33 mouse cellular contexts compared by ENCODE assay signal in genomic region chr14:34323576-34324085, GRCm38 (mm10). TPM values are rescaled to one million over a fixed set of nuclear protein-coding genes. Genes with fewer than 3 reads are reported as not detected.
DNase-seq lines count a peak whose midpoint lies in the region; ATAC-seq and TF ChIP-seq lines count a peak whose summit lies in the region.
"Had no signal": no experiment of that assay in that cellular context is flagged by ENCODE, and none has a peak within 500 bp of the region (broad histone marks: within the 10 kb centered on the region; RNA-seq: fewer than 3 reads in every experiment).

No protein-coding gene starts in this region.

- H3K27ac ChIP-seq in liver, embryonic 15.5 days (replicated peaks), result no peak overlapping the region
- H3K27ac ChIP-seq in liver, postnatal 0 days (ENCODE audit: low read depth), result no peak overlapping the region
- no peak overlapping the region for H3K27ac ChIP-seq in thymus, adult 2 months (ENCODE audit: control insufficient read depth, insufficient read depth, low read length)
- H3K27ac ChIP-seq: embryonic facial prominence, embryonic 10.5 days; embryonic facial prominence, embryonic 13.5 days; forebrain, embryonic 12.5 days; heart, embryonic 15.5 days; hindbrain, embryonic 10.5 days; hindbrain, embryonic 13.5 days; intestine, embryonic 15.5 days had no signal

- H3K27me3 ChIP-seq in liver, embryonic 15.5 days, result no peaks in the 10 kb centered on the region
- H3K27me3 ChIP-seq in liver, postnatal 0 days (ENCODE audit: insufficient read depth, low read length), result no peaks in the 10 kb centered on the region
- H3K27me3 ChIP-seq in thymus, adult 2 months (ENCODE audit: control insufficient read depth, insufficient read depth, low read length), result no peaks in the 10 kb centered on the region
- H3K27me3 ChIP-seq: embryonic facial prominence, embryonic 13.5 days; forebrain, embryonic 12.5 days; heart, embryonic 12.5 days; heart, embryonic 15.5 days; hindbrain, embryonic 13.5 days; intestine, embryonic 15.5 days had no signal

- no peaks in the 10 kb centered on the region for H3K4me1 ChIP-seq in liver, embryonic 15.5 days (replicated peaks)
- H3K4me1 ChIP-seq in liver, postnatal 0 days (ENCODE audit: insufficient read depth), result no peaks in the 10 kb centered on the region
- no peaks in the 10 kb centered on the region for H3K4me1 ChIP-seq in thymus, adult 2 months (replicated peaks; ENCODE audit: control insufficient read depth, insufficient read depth, low read length)
- H3K4me1 ChIP-seq: embryonic facial prominence, embryonic 10.5 days; embryonic facial prominence, embryonic 13.5 days; forebrain, embryonic 12.5 days; heart, embryonic 12.5 days; heart, embryonic 15.5 days; hindbrain, embryonic 10.5 days; hindbrain, embryonic 13.5 days; intestine, embryonic 15.5 days had no signal

- no peak for TF ChIP-seq CTCF in liver, postnatal 0 days (IDR thresholded peaks at IDR 0.05; ENCODE audit: low read depth)
- no peak for TF ChIP-seq CTCF in thymus, adult 2 months (IDR thresholded peaks at IDR 0.05; ENCODE audit: borderline replicate concordance, control insufficient read depth, extremely low read depth, insufficient read depth, low read length, poor library complexity)

- peaks cover 40% of the 10 kb centered on the region for H3K36me3 ChIP-seq in liver, embryonic 15.5 days (replicated peaks)
- peaks cover 41% of the 10 kb centered on the region for H3K36me3 ChIP-seq in liver, postnatal 0 days (replicated peaks; ENCODE audit: insufficient read depth, low read length)
- peaks cover 33% of the 10 kb centered on the region for H3K36me3 ChIP-seq in thymus, adult 2 months (ENCODE audit: control insufficient read depth, insufficient read depth, low read length)

- TF ChIP-seq POLR2A in thymus, adult 2 months (IDR thresholded peaks at IDR 0.05; ENCODE audit: control insufficient read depth, extremely low read depth, insufficient read depth, low read length, poor library complexity), result no peak

- no peak for TF ChIP-seq EP300 in liver, postnatal 0 days (IDR thresholded peaks at IDR 0.05; ENCODE audit: low read depth)

- DNase-seq in liver, postnatal 0 days, result no peak
- peak; percentile 78 for DNase-seq in ES-CJ7 (ENCODE audit: low read depth, low spot score)
- DNase-seq in ZHBTc4 (ENCODE audit: low read depth, low spot score), result peak; percentile 82
- DNase-seq in thymus, adult 2 months, result no peak
- DNase-seq in T-cell, adult 2 months (ENCODE audit: low spot score), result no peak
- DNase-seq: adrenal gland, adult 8-10 months; adrenal gland, postnatal 25 days; cerebellum, adult 11-12 months; cerebellum, adult 8-10 months; cerebellum, postnatal 10 days; cerebellum, postnatal 36 days; embryo, embryonic 11 days; gastrocnemius, postnatal 10 days; gastrocnemius, postnatal 36 days; heart, postnatal 10 days; heart, postnatal 36 days had no signal

- H3K4me3 ChIP-seq in liver, embryonic 15.5 days (replicated peaks), result no peak overlapping the region
- no peak overlapping the region for H3K4me3 ChIP-seq in liver, postnatal 0 days (ENCODE audit: low read depth, low read length)
- H3K4me3 ChIP-seq in thymus, adult 2 months (ENCODE audit: control insufficient read depth, insufficient read depth, low read length), result no peak overlapping the region
- H3K4me3 ChIP-seq: embryonic facial prominence, embryonic 10.5 days; embryonic facial prominence, embryonic 13.5 days; erythroblast, embryonic 14.5 days; forebrain, embryonic 12.5 days; heart, embryonic 12.5 days; heart, embryonic 15.5 days; hindbrain, embryonic 10.5 days; hindbrain, embryonic 13.5 days; intestine, embryonic 15.5 days had no signal

- no peaks in the 10 kb centered on the region for H3K9me3 ChIP-seq in liver, embryonic 15.5 days (replicated peaks)
- H3K9me3 ChIP-seq in liver, postnatal 0 days (ENCODE audit: low read length), result no peaks in the 10 kb centered on the region
- H3K9me3 ChIP-seq: embryonic facial prominence, embryonic 10.5 days; embryonic facial prominence, embryonic 13.5 days; forebrain, embryonic 12.5 days; heart, embryonic 12.5 days; heart, embryonic 15.5 days; hindbrain, embryonic 10.5 days; hindbrain, embryonic 13.5 days; intestine, embryonic 15.5 days had no signal

- H3K4me2 ChIP-seq in liver, embryonic 15.5 days, result no peak overlapping the region
- H3K4me2 ChIP-seq in liver, postnatal 0 days (ENCODE audit: low read depth, low read length), result no peak overlapping the region
- H3K4me2 ChIP-seq: embryonic facial prominence, embryonic 13.5 days; forebrain, embryonic 12.5 days; heart, embryonic 12.5 days; heart, embryonic 15.5 days; hindbrain, embryonic 13.5 days; intestine, embryonic 15.5 days had no signal

- 74% methylated on average over 5 of the region's 5 CpGs for WGBS in liver, embryonic 15.5 days (ENCODE audit: insufficient replicate concordance)
- 85% methylated on average over 5 of the region's 5 CpGs for WGBS in liver, postnatal 0 days (ENCODE audit: insufficient replicate concordance)
- 97% methylated on average over 5 of the region's 5 CpGs for WGBS in thymus, adult 2 months

- ATAC-seq in liver, embryonic 15.5 days (ENCODE audit: insufficient read depth), result peak; percentile 24; the same call in 1 of the 2 replicates
- no peak for ATAC-seq in liver, postnatal 0 days
- ATAC-seq: activated CD4-positive, CD25-positive, alpha-beta regulatory T cell, adult 4 months; CD4-positive, CD25-positive, alpha-beta regulatory T cell, adult 4 months; forebrain, embryonic 16.5 days; hindbrain, embryonic 16.5 days; intestine, embryonic 15.5 days had no signal

- no peak overlapping the region for H3K9ac ChIP-seq in liver, embryonic 15.5 days
- no peak overlapping the region for H3K9ac ChIP-seq in liver, postnatal 0 days (replicated peaks)
- H3K9ac ChIP-seq: embryonic facial prominence, embryonic 13.5 days; forebrain, embryonic 12.5 days; heart, embryonic 12.5 days; heart, embryonic 15.5 days; hindbrain, embryonic 13.5 days; intestine, embryonic 15.5 days had no signal

RNA-seq across cellular contexts. Expression of gene Glud1, which starts 13.1 kb away (rescaled TPM):
- polyA plus RNA-seq in liver, embryonic 15.5 days (2015; fragmentation: Nextera tagmentation; extraction: Ambion mirVana), result 142 and 159 TPM in 2 replicates
- 159 and 163 TPM in 2 replicates for polyA plus RNA-seq in liver, postnatal 0 days (2015; fragmentation: Nextera tagmentation; extraction: Ambion mirVana)
- polyA plus RNA-seq in thymus, adult 2 months (2012; rRNA removed), result 51.8 and 66.1 TPM in 2 replicates

RNA-seq across cellular contexts. Expression of gene Shld2, which starts 13.3 kb away (rescaled TPM):
- polyA plus RNA-seq in liver, embryonic 15.5 days (2015; fragmentation: Nextera tagmentation; extraction: Ambion mirVana), result 7.1 and 8.4 TPM in 2 replicates
- 10.7 and 13.6 TPM in 2 replicates for polyA plus RNA-seq in liver, postnatal 0 days (2015; fragmentation: Nextera tagmentation; extraction: Ambion mirVana)
- polyA plus RNA-seq in thymus, adult 2 months (2012; rRNA removed), result 2.8 and 4.2 TPM in 2 replicates

RNA-seq across cellular contexts. Expression of gene Fam25c, which starts 31.6 kb away (rescaled TPM):
- 0.25 and 0.33 TPM in 2 replicates for polyA plus RNA-seq in liver, embryonic 15.5 days (2015; fragmentation: Nextera tagmentation; extraction: Ambion mirVana)
- polyA plus RNA-seq in liver, postnatal 0 days (2015; fragmentation: Nextera tagmentation; extraction: Ambion mirVana), result 5.8 and 5.9 TPM in 2 replicates
- 1.8 and 2.2 TPM in 2 replicates for polyA plus RNA-seq in thymus, adult 2 months (2012; rRNA removed)
- polyA plus RNA-seq: activated CD4-positive, CD25-positive, alpha-beta regulatory T cell, adult 4 months; brain, embryonic 14.5 days; C2C12; CD4-positive, CD25-positive, alpha-beta regulatory T cell, adult 4 months; cortical plate, adult 2 months; embryonic facial prominence, embryonic 10.5 days; erythroblast, embryonic 14.5 days; forebrain, embryonic 12.5 days; forebrain, embryonic 16.5 days; heart, embryonic 12.5 days; heart, embryonic 15.5 days; hindbrain, embryonic 10.5 days; hindbrain, embryonic 13.5 days; hindbrain, embryonic 16.5 days; intestine, embryonic 15.5 days had no signal

RNA-seq across cellular contexts. Expression of gene Sncg, which starts 51.0 kb away (rescaled TPM):
- 0.21 and 0.41 TPM in 2 replicates for polyA plus RNA-seq in liver, embryonic 15.5 days (2015; fragmentation: Nextera tagmentation; extraction: Ambion mirVana)
- 0.34 and 0.72 TPM in 2 replicates for polyA plus RNA-seq in liver, postnatal 0 days (2015; fragmentation: Nextera tagmentation; extraction: Ambion mirVana)
- polyA plus RNA-seq in thymus, adult 2 months (2012; rRNA removed), result 5.2 and 10.2 TPM in 2 replicates
- polyA plus RNA-seq: activated CD4-positive, CD25-positive, alpha-beta regulatory T cell, adult 4 months; CD4-positive, CD25-positive, alpha-beta regulatory T cell, adult 4 months; erythroblast, embryonic 14.5 days had no signal

RNA-seq across cellular contexts. Expression of gene Mmrn2, which starts 51.6 kb away (rescaled TPM):
- polyA plus RNA-seq in liver, embryonic 15.5 days (2015; fragmentation: Nextera tagmentation; extraction: Ambion mirVana), result 2.6 and 2.8 TPM in 2 replicates
- polyA plus RNA-seq in liver, postnatal 0 days (2015; fragmentation: Nextera tagmentation; extraction: Ambion mirVana), result 3.2 and 3.3 TPM in 2 replicates
- polyA plus RNA-seq in thymus, adult 2 months (2012; rRNA removed), result 3.9 and 4.0 TPM in 2 replicates
- polyA plus RNA-seq: activated CD4-positive, CD25-positive, alpha-beta regulatory T cell, adult 4 months; erythroblast, embryonic 14.5 days had no signal

Comparison
In these comparisons a context has a peak if more than half of its experiments do, and no peak if none do; other contexts are left out.
1. DNase-seq: peak in ES-CJ7 (single experiment) and ZHBTc4 (single experiment); none in liver, postnatal 0 days (single experiment), thymus, adult 2 months (single experiment) and T-cell, adult 2 months (single experiment).